Mouse (Mus musculus) layer of hippocampus, adult 11-12 months (tissue): ENCODE results near the gene Cmtm7.

Source experiments
- DNase-seq: peaks from one replicate; pipeline ENCODE4 v3.0.0; 2022; ENCODE audit warnings: low spot score

Cmtm7 gene

DNA sequence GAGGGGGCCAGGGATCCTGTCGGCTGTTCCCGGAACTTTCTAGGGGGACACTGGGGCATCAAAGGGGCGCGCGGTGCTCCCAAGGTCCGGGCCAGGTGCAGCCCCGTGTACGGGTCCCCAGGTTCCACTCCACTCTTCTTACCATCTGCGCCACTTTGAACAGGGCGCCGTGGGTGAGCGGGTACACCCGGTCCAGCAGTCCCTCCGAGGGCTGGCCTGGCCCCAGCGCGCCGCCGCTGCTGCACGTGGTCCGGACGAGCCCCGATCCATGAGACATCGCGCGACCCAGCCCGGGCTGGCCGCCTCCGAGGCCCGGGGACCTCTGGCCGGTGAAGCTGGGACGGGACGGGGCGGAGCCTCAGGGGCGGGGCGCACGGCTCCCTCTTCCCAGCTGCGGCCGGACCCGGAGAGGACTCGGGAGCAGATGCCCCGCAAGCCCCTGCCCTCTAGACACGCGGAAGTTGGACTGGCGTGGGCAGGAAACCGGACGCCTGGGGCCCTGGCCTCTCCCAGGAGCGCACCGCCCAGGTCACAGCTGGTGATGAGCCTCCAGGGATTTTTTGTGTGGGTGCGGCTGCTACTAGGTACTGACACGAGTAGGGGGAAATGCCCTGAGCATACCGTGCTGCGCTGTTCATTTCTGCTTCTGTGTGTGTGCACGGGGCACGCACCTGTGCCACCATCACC, at the start of gene Cmtm7:
Cmtm7 (minus strand) TSS at position 331 of the 687 bp plus-strand sequence.
- no peak for DNase-seq

GRCm38 (mm10) chr9:114830351-114830750, 48.7 kb upstream of the Cmtm7 start:
- DNase-seq: no peak

GRCm38 (mm10) chr9:114829669-114830068, 48.0 kb upstream of the Cmtm7 start:
- DNase-seq: no peak

DNA sequence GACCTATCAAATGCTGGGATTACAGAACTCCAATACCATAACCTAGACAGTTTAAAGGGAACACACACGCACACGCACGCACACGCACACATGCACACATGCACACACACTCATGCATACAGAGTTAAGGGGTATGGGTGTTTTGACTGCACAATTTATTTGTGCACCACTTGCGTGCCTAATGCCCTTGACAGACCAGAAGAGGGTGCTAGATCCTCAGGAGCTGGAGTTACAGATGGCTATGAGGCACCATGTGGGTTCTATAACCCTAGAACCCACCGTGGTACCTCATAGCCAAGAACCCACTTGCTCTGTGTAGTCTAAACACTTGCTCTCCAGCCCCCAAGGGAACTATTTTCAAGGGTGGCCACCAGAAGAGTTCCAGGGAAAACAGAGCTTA, 46.7 kb upstream of the Cmtm7 start:
- DNase-seq: no peak

- DNase-seq: no peak
Observed at GRCm38 (mm10) chr9:114827242-114827852, 45.7 kb upstream of the Cmtm7 start.

GRCm38 (mm10) chr9:114824166-114824565, 42.5 kb upstream of the Cmtm7 start:
- DNase-seq: no peak

GRCm38 (mm10) chr9:114821548-114822289, 40.1 kb upstream of the Cmtm7 start:
- no peak for DNase-seq

DNA sequence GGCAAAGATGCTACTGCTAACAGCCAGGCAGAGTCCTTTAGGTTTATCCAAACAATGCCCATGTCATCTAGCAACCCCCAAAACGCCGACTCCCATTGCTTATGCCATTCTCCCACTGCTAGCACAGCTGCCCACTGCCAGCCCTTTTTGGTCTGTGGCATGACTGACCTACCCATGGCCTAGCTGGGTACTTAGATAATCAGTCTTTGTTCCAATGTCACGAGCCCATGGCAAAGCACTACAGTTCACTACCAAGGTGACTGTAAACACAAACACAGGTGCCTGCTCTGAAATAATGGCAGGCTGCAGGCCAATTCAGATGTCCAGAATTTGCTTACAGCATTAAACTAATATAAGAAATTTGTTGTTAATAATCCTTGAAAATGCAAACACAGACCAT, 37.3 kb upstream of the Cmtm7 start:
- DNase-seq: no peak

GRCm38 (mm10) chr9:114817012-114817411, 35.4 kb upstream of the Cmtm7 start:
- no peak for DNase-seq

DNA sequence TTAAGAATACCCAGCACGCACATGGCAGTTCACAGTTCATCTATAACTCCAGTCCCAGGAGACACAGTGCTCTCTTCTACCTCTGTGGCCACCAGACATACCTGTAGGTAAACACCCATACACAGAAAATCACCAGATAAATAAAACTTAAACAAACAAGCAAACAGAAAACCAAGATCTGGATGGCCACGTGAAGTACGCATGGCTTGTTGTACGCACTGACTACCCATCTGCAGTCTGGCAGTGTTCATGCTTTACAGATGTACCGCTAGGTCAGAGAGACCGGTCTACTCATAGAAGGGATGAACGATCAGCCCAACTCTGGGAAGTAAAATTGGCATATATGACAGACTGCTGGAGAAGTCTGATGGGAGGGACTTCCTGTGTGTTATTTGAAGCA, 34.5 kb upstream of the Cmtm7 start:
- no peak for DNase-seq

DNA sequence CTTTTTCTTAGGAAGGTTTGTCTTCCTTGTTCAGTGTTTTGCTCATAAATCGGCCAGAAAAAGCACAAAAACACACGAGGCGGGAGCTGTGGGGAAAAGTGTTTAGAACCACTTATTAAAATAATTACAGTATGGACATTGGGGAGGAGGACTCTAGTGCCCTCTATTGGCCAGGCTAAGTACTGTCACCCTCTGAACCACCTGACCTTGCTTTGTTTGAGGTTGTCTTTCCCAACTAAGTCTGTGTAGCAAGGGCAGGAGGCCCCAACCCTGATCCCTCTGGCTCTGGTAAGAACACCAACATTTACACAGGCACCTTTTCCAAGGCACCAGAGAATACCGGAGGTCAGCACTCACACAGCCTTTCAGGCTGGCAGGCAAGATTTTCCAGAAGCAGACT, 33.7 kb upstream of the Cmtm7 start:
- DNase-seq: peak; percentile 21

- DNase-seq: no peak
Observed at GRCm38 (mm10) chr9:114812001-114812400, 30.3 kb upstream of the Cmtm7 start.

GRCm38 (mm10) chr9:114810837-114811236, 29.2 kb upstream of the Cmtm7 start:
- DNase-seq: no peak

- no peak for DNase-seq
Observed at GRCm38 (mm10) chr9:114808671-114809070, 27.0 kb upstream of the Cmtm7 start.

- DNase-seq: no peak
Observed at GRCm38 (mm10) chr9:114807261-114807660, 25.6 kb upstream of the Cmtm7 start.

GRCm38 (mm10) chr9:114805151-114805671, 23.6 kb upstream of the Cmtm7 start:
- DNase-seq: peak; percentile 66

DNA sequence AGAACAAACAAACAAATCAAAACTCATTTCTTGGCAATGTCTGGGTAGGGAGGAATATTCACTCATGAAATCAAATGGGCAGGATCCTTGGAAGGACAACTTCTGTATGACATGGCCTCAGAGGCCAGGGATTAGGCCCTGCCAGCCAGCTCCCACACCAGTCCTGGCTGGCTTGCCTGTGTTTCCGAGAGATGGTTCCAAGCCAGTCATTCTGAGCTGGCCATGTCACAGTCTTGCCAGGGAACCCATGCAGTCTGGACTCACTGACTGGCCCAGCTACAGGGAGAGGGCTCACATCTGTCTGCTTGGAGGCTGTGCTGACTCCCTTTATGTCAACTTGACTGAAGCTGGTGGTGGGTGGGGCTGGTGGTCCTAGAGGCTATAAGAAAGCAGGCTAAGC, 20.5 kb upstream of the Cmtm7 start:
- DNase-seq: no peak

- DNase-seq: no peak
Observed at GRCm38 (mm10) chr9:114801301-114801700, 19.6 kb upstream of the Cmtm7 start.

- no peak for DNase-seq
Observed at GRCm38 (mm10) chr9:114799498-114800107, 17.9 kb upstream of the Cmtm7 start.

- DNase-seq: no peak
Observed at GRCm38 (mm10) chr9:114798845-114799244, 17.2 kb upstream of the Cmtm7 start.

DNA sequence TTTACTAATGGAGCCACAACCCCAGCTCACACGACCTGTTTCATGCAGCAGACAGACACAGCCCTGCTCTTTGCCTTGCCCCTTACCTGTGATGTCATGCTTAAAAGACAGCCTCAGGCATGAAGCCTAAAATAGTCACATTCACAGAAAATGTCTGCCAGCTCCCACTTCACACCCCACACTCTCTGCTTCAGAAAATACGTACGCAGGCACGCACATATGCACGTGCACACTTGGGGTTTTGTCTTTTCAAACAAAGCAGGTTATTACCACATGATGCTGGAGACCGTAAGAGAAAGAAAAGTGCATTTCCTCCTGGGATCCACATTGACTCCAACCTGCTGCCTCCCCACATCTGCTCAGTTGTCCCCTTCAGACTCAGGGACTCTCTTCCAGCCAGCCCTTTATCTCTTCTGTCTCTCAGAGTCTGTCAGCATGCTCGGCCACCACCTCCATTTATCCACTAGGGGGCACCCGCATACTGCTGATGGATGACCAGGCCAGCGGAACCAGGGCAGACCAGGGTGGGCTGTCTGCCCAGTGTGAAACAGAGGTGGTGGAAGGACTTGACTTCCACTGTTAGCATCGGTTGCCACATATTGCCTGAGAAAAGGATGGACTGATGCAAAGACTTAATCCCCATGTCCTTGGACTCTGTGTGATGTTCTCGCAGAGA, 15.8 kb upstream of the Cmtm7 start:
- peak; percentile 89 for DNase-seq

GRCm38 (mm10) chr9:114796473-114797050, 14.9 kb upstream of the Cmtm7 start:
- no peak for DNase-seq
